ENCODE assay signal across 16 mouse cellular contexts in the genomic region with DNA sequence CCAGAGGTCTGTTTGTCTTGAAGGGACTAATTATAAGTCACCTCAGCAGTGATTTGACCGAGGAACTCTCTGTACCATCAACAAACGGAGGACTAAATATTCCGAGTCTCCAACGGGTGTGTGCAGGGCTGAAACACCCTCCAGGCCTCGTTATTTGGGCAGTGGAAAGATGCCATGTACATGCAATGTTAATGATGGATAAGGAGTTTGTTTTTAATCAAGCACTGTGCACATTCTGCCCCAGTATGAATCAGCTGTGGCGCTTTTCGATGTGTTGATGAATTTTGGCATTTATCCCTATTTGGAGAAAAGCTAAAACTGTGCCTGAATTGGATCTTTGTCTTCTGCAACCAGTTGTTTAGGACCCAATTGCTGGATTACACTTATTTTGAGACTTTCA. TPM values are rescaled to one million over a fixed set of nuclear protein-coding genes. Genes with fewer than 3 reads are reported as not detected.
A peak's percentile ranks its signal among the peaks of the same experiment; 100 is the strongest.
DNase-seq lines count a peak whose midpoint lies in the region; ATAC-seq and TF ChIP-seq lines count a peak whose summit lies in the region.
"Had no signal": no experiment of that assay in that cellular context is flagged by ENCODE, and none has a peak within 500 bp of the region (broad histone marks: within the 10 kb centered on the region; RNA-seq: fewer than 3 reads in every experiment).

No protein-coding gene starts in this region.

- no peaks in the 10 kb centered on the region for H3K36me3 ChIP-seq in hindbrain, postnatal 0 days (ENCODE audit: insufficient read depth, low read length)
- H3K36me3 ChIP-seq in hindbrain, embryonic 10.5 days = peaks cover 36% of the 10 kb centered on the region
- peaks cover 4% of the 10 kb centered on the region; the same call in 1 of the 2 replicates for H3K36me3 ChIP-seq in limb, embryonic 11.5 days (ENCODE audit: control insufficient read depth, insufficient read depth, low read length)
- H3K36me3 ChIP-seq: liver, embryonic 15.5 days; midbrain, embryonic 13.5 days had no signal

- H3K4me3 ChIP-seq in hindbrain, postnatal 0 days (ENCODE audit: low read length) = no peak overlapping the region
- H3K4me3 ChIP-seq in hindbrain, embryonic 10.5 days = no peak overlapping the region
- no peak overlapping the region for H3K4me3 ChIP-seq in limb, embryonic 11.5 days (ENCODE audit: low read depth, low read length)
- H3K4me3 ChIP-seq: liver, embryonic 15.5 days; midbrain, embryonic 13.5 days; myocyte had no signal

- H3K4me2 ChIP-seq in hindbrain, postnatal 0 days (ENCODE audit: low read depth, low read length) = no peak overlapping the region
- H3K4me2 ChIP-seq in limb, embryonic 11.5 days (ENCODE audit: low read depth, severe bottlenecking) = peak overlapping the region; percentile 15; the same call in 1 of the 2 replicates
- H3K4me2 ChIP-seq: liver, embryonic 15.5 days; midbrain, embryonic 13.5 days had no signal

- H3K9ac ChIP-seq in hindbrain, postnatal 0 days (replicated peaks; ENCODE audit: low read length) = no peak overlapping the region; the same call in 1 of the 2 replicates
- no peak overlapping the region for H3K9ac ChIP-seq in limb, embryonic 11.5 days (ENCODE audit: low read length)
- H3K9ac ChIP-seq: liver, embryonic 15.5 days; midbrain, embryonic 13.5 days had no signal

- no peak for ATAC-seq in hindbrain, postnatal 0 days
- ATAC-seq in limb, embryonic 11.5 days (ENCODE audit: insufficient number of reproducible peaks, low FRiP score, low TSS enrichment, low read depth) = no peak
- ATAC-seq: midbrain, embryonic 13.5 days had no signal

- DNase-seq in hindbrain, postnatal 0 days (ENCODE audit: low spot score) = peak; percentile 12
- no peak for DNase-seq in hindbrain, embryonic 10.5 days (ENCODE audit: low spot score)
- peak; percentile 73 for DNase-seq in Muller cell, postnatal 12 days (ENCODE audit: inconsistent ontology term)
- peak; percentile 80 for DNase-seq in brain, embryonic 14.5 days (ENCODE audit: low read depth)
- no peak for DNase-seq in limb, embryonic 11.5 days (ENCODE audit: low spot score)
- no peak for DNase-seq in gastrocnemius, postnatal 14 days
- DNase-seq in cerebellum, adult 11 months = no peak
- DNase-seq: adrenal gland, postnatal 10 days; cerebellum, adult 18-20 months; cerebellum, postnatal 36 days; gastrocnemius, postnatal 25 days; kidney, adult 18-20 months; kidney, postnatal 10 days had no signal

- WGBS in hindbrain, postnatal 0 days = 47% methylated on average over 7 of the region's 7 CpGs
- WGBS in hindbrain, embryonic 10.5 days = 81% methylated on average over 7 of the region's 7 CpGs
- WGBS in limb, embryonic 11.5 days = 39% methylated on average over 7 of the region's 7 CpGs

- no peaks in the 10 kb centered on the region for H3K9me3 ChIP-seq in hindbrain, postnatal 0 days (ENCODE audit: low read length)
- H3K9me3 ChIP-seq in hindbrain, embryonic 10.5 days = no peaks in the 10 kb centered on the region
- H3K9me3 ChIP-seq in limb, embryonic 11.5 days (ENCODE audit: control insufficient read depth, low read length) = no peaks in the 10 kb centered on the region
- H3K9me3 ChIP-seq: liver, embryonic 15.5 days; midbrain, embryonic 13.5 days had no signal

- TF ChIP-seq CTCF in hindbrain, postnatal 0 days (IDR thresholded peaks at IDR 0.05; ENCODE audit: low read depth) = no peak
- no peak for TF ChIP-seq CTCF in brain, embryonic 14.5 days (IDR thresholded peaks at IDR 0.05; ENCODE audit: borderline replicate concordance, extremely low read depth, insufficient read depth, insufficient read length)

- no peak for TF ChIP-seq POLR2A in brain, embryonic 14.5 days (IDR thresholded peaks at IDR 0.05; ENCODE audit: borderline replicate concordance, extremely low read depth, insufficient read depth, insufficient read length, poor library complexity, severe bottlenecking)

- no peaks in the 10 kb centered on the region for H3K27me3 ChIP-seq in hindbrain, postnatal 0 days (ENCODE audit: insufficient read depth, low read length)
- no peaks in the 10 kb centered on the region for H3K27me3 ChIP-seq in hindbrain, embryonic 10.5 days (ENCODE audit: insufficient read depth, poor library complexity, severe bottlenecking)
- no peaks in the 10 kb centered on the region for H3K27me3 ChIP-seq in limb, embryonic 11.5 days (ENCODE audit: control insufficient read depth, insufficient read depth, low read length)
- H3K27me3 ChIP-seq: liver, embryonic 15.5 days; midbrain, embryonic 13.5 days had no signal

- no peaks in the 10 kb centered on the region; the same call in 1 of the 2 replicates for H3K4me1 ChIP-seq in hindbrain, postnatal 0 days (ENCODE audit: insufficient read depth, low read length)
- H3K4me1 ChIP-seq in hindbrain, embryonic 10.5 days (replicated peaks) = peaks cover 5% of the 10 kb centered on the region; the same call in 1 of the 2 replicates
- H3K4me1 ChIP-seq in limb, embryonic 11.5 days (ENCODE audit: control insufficient read depth, insufficient read depth, low read length) = peaks cover 31% of the 10 kb centered on the region
- H3K4me1 ChIP-seq: liver, embryonic 15.5 days had no signal

- intact Hi-C loops in gastrocnemius, postnatal 14 days (cut with DNase I; ENCODE audit: low total_unique reads) = loop anchor here (10.0 kb wide), 1 partner anchor 205 kb away; no protein-coding TSS in a partner anchor

- H3K27ac ChIP-seq in hindbrain, postnatal 0 days = no peak overlapping the region
- no peak overlapping the region for H3K27ac ChIP-seq in hindbrain, embryonic 10.5 days
- H3K27ac ChIP-seq in limb, embryonic 11.5 days (replicated peaks; ENCODE audit: low read depth, low read length) = peak overlapping the region; percentile 75; the same call in 1 of the 2 replicates
- H3K27ac ChIP-seq: liver, embryonic 15.5 days; midbrain, embryonic 13.5 days had no signal

RNA-seq across cellular contexts. Expression of a gene that starts 23.9 kb away (rescaled TPM):
- total RNA-seq in hindbrain, postnatal 0 days (2014; rRNA removed) = 12.7 and 16.3 TPM in 2 replicates
- 3.7 and 4.8 TPM in 2 replicates for polyA plus RNA-seq in hindbrain, postnatal 0 days (2015; fragmentation: Nextera tagmentation; extraction: Ambion mirVana)
- 14.3 and 15.1 TPM in 2 replicates for polyA plus RNA-seq in hindbrain, embryonic 10.5 days (2016; fragmentation: Nextera tagmentation; extraction: Ambion mirVana)
- 5.8 and 8.0 TPM in 2 replicates for polyA plus RNA-seq in brain, embryonic 14.5 days (2012; rRNA removed)
- 57.1 and 59.3 TPM in 2 replicates for polyA plus RNA-seq in limb, embryonic 11.5 days (2014; fragmentation: Nextera tagmentation; extraction: Ambion mirVana)
- 1 to 10 TPM; 5.2 to 5.5 TPM for total RNA-seq in gastrocnemius, postnatal 14 days (2021)

Comparison
In these comparisons a context has a peak if more than half of its experiments do, and no peak if none do; other contexts are left out.
1. DNase-seq: peak in hindbrain, postnatal 0 days (single experiment), Muller cell, postnatal 12 days (single experiment) and brain, embryonic 14.5 days (single experiment); none in hindbrain, embryonic 10.5 days (single experiment), limb, embryonic 11.5 days (single experiment), gastrocnemius, postnatal 14 days (single experiment) and cerebellum, adult 11 months (single experiment).